Mouse (Mus musculus) spleen, adult 2 months (tissue): ENCODE data around the gene Fcrls.

Experiments
- CTCF ChIP-seq: fragments of 200-500 bp; IDR thresholded peaks from 2 replicates; pipeline ENCODE4 v1.5.1; 2011; ENCODE audit warnings: mild to moderate bottlenecking, inconsistent platforms; ENCODE audit not compliant: insufficient read depth, insufficient read length, insufficient replicate concordance; ENCODE audit errors: extremely low read depth
- POLR2A ChIP-seq: fragments of 200-500 bp; IDR thresholded peaks from 2 replicates; pipeline ENCODE4 v1.6.1; 2011; ENCODE audit warnings: low read depth, low read length, inconsistent platforms

DNA sequence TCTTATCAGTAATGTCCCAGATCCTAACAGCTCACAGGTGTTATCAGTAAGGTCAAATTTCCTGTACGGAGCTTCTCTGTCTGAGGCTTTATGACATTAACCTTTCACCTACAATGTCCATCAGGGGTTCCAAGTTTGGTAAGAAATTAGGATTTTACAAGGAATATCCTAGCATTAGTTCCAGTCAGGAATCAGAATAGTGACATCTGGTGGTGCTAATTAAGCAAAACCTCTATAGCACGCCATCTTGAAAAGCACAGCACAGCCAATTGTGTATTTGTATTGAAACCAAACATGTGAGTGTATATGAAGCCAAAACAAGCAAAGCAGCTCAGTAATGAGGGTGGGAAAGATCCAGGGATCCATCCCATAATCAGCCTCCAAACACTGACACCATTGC is 46.4 kb upstream of the Fcrls start:
- TF ChIP-seq CTCF (no peak), POLR2A (no peak)
